Mouse (Mus musculus) liver (tissue): ENCODE measurements at regions not wholly inside any gene's neighbourhood (a gene's known extent, or its start where the extent isn't known, plus 50 kb on each side); places are given as distances from the start of the nearest gene placed in this dataset.

Experiments used
- DNase-seq: peaks from one replicate; pipeline ENCODE4 v3.0.0-alpha.2; 2020; ENCODE audit warnings: mixed read lengths

DNA sequence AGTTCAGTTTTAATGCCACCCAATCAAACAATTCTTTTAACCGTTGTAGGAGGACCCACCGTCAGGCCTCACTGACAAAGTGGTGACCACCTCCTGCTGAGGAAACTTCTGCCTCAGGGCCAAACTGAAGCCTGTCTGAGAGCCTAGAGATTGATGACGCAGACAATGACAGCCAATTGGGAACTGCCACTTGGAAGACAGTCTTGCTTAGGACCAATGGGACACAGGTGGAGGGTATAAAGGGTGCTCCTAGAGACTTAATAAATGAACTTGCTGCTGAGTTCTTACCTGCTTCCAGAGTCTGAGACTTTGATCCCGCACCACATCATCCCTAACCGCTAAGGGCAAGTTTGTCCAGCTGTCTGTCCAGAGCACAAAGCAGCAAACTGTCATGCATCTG is 80.0 kb downstream of the Tbx4 start:
- DNase-seq: no peak

GRCm38 (mm10) chr11:85970287-85970686 is 84.1 kb downstream of the Tbx4 start:
- no peak for DNase-seq

- peak; percentile 55 for DNase-seq
Observed at GRCm38 (mm10) chr11:85972385-85972784, 86.2 kb downstream of the Tbx4 start.

GRCm38 (mm10) chr11:85973736-85974135 is 87.5 kb downstream of the Tbx4 start:
- DNase-seq: no peak

- no peak for DNase-seq
Observed at GRCm38 (mm10) chr11:85976693-85977434, 90.6 kb downstream of the Tbx4 start.

DNA sequence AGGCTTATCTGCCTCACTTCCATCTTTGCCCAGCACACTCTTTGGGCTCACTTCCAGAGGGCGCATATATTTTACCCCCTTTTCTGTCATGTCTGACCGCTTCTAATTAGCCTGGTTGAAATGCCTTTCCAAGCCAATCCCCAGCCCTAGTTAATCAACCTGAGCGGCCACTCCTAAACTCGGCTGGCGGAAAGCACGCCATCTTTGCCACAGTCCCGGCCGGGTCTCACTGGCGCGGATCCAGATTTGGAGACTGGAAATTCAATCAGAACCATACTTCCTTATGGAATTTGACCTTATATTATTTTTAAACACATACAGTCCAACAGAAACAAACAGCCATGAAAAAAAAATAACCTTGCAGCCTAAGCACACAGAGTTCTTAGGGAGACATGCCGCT is 94.2 kb downstream of the Tbx4 start:
- DNase-seq: no peak

GRCm38 (mm10) chr11:85981561-85981960 is 95.3 kb downstream of the Tbx4 start:
- no peak for DNase-seq

GRCm38 (mm10) chr11:85986338-85986737 is 100.1 kb downstream of the Tbx4 start:
- DNase-seq: no peak

- DNase-seq: no peak
Observed at GRCm38 (mm10) chr11:85987181-85987580, 101.0 kb downstream of the Tbx4 start.

- no peak for DNase-seq
Observed at GRCm38 (mm10) chr11:85989536-85989935, 103.3 kb downstream of the Tbx4 start.

DNA sequence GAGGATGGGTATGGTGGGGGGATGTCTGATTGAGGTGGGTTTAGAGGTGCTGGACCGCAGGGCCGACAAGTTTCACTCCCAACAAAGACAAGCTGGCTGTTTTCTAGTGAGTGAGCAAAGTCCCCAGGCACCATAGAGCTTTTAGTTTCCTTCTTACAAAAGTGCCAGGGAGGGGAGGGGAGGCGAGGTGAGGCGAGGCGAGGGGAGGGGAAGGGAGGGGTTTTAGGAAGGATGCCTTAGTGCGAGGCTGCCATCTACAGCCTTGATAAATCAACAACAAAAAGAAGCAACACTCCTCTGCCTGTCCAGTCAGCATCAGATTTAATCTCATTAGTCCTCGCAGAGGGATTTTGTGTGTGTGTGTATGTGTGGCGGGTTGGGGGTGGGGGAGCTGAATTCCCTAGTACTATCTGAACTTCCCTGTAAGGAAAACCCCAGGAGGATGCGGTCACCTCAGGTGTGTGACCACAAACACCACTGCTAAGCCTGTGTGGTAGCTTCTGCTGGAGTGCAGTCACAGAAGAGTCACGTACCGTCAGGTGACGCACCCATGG is 103.8 kb downstream of the Tbx4 start:
- DNase-seq: no peak

- DNase-seq: peak; percentile 55
Observed at GRCm38 (mm10) chr11:85995318-85996095, 109.3 kb downstream of the Tbx4 start.

DNA sequence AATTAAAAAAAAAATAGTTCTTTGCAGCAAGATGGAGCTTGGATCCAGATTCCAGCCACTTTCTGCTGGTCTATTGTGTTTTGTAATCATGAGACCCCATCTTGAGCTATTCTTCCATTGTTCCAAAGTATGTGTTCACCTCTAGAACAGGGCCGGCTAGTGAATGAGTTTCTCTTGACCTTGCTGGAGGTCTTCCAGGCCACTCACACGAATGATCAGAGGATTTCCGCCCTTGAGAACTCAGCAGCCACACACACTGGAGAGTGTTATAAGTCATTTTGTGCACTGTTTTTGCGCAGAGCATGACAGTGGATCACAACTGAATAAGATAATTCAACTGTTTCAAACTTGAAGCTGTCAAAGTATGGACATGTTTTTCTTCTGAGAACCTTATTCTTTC is 110.5 kb downstream of the Tbx4 start:
- DNase-seq: no peak

- DNase-seq: no peak
Observed at GRCm38 (mm10) chr11:86003341-86003740, 117.1 kb downstream of the Tbx4 start.

GRCm38 (mm10) chr11:86005284-86005683 is 119.1 kb downstream of the Tbx4 start:
- DNase-seq: no peak

DNA sequence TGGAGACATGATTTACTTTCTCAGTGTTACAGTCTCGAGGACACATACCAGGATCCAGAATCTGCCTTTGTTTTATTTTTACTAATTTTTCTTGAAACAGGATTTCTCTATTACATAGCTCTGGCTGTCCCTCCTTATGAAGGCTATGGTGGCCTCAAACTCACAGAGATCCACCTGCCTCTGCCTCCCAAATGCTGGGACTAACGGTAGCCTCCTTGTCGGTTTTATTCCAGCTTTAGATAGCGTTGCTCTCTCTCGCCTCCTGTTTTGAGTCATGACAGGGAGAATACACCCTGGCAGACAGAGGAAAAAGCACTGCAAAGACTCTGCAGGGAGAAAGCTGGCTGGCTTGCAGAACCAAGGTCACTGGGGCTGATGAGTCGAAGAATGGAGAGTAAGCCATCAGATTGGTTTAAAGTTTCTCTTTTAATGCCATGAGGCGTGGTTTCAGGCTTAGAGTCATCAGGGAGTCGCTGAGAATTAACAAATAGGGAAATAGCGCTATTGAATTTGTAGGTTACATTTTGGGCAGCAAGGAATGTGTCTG is 119.8 kb downstream of the Tbx4 start:
- DNase-seq: no peak

DNA sequence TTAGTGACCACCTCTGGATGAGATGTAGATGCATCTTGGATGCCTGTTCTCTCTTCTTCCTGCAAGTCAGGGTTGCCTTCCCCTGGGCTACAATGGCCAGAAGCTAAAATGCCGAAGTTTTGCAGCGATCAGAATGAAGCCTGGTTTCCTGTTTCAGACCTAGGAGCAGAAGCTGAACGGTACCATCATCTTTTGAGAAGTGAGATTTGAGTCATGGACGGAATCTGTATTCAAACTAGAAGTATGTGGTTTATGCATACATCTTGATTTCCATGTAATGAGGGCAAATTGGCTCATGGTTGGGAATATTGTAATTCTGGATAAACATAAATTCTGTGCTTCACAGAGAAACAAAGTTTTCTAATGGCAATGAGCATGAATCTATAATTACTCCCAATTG is 120.6 kb downstream of the Tbx4 start:
- no peak for DNase-seq
